Mouse (Mus musculus) urinary bladder, postnatal 36 days (tissue): ENCODE data around the gene Aqp8.

Source experiments
- DNase-seq, 2 experiments: peaks; one replicate each; pipeline ENCODE4 v3.0.0; 2022; ENCODE audit warnings: low spot score in 2 of 2, mixed read lengths in 1 of 2

The Aqp8 gene

DNA sequence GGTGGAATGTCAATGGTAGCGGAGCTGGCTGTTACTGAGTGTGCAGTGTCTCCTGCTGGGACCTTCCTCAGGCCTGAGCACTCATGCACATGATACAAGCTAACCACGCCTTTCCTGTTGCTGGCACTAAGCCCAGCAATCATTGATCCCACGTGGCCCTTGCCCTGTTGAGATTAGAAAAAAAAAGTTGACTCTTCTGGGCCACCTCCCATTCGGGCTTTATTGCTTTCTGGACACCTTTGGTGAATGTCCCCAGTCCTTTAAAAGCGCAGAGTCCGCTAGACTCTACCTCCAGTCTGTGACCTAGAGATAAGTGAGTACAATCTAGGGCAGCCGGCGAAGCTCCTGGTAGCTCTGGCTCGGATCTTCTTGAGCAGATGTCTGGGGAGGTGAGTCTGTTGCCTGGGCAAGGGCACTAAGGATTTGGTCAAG lies at the start of gene Aqp8:
Gene Aqp8, plus strand, starts transcription at position 222 of the 432 bp plus-strand sequence.
- peak; percentile 5 to 49 for DNase-seq

DNA sequence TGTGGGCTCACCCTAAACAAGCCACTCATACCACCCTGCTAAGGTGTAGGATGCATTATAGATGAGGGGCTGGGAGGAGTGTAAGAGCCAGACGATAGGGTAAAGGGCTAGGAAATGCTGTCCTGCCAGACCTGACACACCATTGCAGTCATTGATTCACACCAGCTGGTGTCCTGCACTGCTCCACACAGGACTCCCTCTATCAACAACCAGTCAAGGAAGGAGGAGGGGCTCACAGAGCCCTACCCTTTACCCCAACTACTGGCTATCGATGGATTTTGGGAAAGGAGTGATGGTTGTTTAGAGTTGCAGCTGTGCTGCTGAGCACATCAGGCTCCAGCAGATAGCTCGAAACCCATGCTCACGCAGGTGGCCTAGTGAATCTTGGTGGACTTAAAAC lies 45.3 kb upstream of the Aqp8 start:
- DNase-seq, result no peak

DNA sequence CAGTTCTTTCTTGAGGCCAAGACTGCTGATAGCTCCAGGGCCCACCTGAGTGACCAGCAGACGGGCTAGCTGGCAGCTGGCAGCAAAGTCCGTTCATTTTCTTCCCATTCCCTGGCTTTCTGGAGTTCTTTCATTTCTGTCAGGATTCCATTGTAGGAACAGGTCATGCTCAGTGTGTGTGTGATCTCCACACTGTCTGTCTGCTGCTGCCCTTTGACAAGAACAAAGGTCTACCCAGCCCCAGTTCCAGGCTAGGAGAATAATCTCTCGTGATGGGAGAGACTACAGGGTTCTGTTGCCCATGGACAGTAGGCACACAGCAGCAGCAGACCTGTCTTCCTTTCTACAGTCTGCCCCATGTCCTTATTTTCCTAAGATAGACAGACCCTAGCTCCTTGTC lies 44.4 kb upstream of the Aqp8 start:
- DNase-seq, result no peak

DNA sequence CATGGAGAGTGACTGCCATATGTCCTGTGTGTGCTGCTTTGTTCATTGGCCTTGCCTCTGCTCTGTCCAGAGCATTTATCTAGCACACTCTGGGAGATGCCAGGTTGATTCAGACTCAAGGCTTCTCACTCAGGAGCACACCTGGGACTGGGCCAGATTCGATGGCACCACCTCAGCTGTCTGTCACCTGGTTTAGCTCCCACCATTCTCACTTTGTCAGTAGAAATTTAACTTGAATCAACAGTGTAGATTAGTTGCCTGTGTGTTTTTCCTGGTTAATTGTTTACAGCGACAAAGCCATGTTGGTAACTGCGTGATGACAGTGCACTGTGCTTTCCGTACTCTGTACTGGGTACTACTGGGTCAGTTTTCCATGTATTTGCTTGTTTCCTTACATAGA lies 42.1 kb upstream of the Aqp8 start:
- DNase-seq, result no peak

DNA sequence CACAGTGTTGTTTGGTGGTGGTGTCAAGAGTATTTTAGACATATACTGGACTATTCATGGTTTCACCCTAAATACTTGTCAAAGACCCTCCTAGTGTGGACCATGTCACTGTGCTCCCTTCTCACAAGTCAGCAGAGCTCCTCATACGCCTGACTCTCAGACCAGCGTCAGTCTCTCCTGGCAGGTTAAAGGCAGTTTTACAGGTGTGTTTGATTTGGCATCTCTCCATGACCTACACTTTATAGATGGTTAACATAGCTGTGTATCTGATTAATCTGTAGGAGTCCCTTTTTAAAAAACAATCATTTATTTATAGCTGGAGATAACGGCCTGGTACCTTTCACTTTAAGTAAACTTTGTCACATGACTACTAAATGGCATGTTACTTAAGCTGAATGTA lies 40.1 kb upstream of the Aqp8 start:
- DNase-seq, result no peak

DNA sequence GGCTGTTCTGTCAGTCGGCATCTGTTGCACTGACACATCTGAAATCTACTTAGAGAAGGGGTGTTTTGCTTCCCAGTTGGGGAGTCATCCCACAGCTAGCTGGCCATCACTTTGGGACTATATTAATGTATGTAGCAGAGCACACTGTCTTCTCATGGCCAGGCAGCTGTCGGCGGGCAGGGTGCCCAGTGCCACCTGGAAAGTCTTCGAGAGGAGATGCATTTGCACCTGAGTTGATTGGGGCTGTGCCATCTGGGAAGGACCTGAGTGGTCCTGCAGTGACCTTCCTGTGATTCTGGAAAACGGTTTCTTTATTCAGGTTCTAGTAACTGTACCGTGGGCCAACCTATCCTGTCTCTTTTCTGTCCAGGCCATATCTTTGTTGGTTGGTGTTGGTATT lies 37.8 kb upstream of the Aqp8 start:
- DNase-seq, result no peak

DNA sequence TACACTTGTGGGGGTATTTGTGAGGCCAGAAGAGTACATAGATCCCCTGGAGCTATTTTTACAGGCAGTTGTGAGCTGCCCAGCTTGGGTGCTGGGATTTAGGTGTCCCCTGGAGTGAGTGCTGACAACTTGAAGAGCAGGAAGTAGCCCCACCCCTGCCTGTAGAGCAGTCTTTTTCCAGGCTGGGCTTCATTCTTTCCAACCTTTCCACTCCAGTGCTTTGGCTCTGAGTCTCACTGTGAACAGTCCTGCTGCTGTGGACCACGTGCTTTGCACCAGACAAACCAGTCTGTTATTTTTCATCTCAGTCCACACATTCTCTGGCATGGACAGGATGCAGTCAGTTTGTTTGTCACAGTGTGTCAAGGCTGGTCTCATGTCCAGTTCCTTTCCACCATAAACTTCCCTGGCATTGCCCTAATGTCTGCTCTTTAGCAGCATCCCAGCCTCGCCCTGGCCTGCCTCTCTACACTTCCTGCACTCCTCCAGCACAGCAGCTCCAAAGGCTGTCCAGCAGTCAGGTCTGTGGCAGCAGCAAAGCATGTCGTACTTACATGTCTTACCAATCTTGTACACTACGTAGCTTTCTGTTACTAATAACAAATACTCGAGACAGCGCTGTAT lies 36.8 kb upstream of the Aqp8 start:
- no peak for DNase-seq

DNA sequence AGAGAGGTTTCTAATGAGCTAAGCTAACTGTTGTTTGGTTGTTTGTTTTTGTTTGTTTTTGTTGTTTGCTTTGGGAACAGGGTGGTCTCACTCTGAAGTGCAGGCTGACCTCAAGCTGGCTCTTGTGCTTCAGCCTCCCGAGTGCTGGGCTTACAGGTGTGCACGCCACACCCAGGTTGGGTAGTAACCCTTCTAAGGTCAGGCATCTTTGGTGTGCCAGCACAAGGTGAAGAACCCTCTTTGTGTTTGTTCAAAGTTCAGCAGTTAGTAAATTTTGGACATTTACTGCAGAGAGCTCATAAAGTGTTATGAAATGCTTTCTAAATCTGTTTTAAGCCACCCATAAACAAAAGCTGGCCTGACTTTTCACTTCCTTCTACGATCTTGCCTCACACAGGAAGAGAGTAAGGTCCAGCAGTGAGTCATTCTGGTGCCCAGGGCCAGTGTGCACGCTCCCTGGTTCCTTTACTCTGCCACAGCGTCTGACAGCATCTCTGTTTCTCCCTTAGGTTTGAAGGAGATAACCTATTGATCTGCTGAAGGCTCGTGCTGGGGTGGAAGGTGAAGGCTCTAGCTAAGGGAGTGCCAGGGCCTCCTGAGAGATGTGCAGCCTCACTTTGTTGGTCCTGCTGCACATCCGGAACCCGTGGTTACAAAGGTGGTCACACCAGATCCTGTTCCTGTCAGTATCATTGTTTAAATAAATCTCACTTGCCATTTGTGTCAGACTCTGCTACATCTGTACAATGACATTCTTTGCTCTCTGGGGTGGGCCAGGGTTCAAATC lies 32.3 kb upstream of the Aqp8 start:
- peak in 1 of 2 experiments; percentile 55 for DNase-seq

DNA sequence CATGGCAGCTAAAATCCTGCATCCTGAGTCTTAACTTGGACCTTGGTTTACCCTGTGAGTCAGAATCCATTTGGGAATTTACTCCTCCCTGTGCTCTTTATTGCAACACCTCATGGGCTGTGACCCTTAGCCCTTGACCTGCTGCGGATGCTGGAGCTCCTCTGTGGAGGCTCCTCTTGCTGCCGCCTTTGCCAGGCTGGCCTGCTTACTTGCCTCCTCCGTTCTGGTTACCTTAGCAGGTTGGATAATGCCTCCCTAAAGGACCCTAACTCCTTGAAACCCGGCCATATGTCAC lies 31.7 kb upstream of the Aqp8 start:
- no peak for DNase-seq

DNA sequence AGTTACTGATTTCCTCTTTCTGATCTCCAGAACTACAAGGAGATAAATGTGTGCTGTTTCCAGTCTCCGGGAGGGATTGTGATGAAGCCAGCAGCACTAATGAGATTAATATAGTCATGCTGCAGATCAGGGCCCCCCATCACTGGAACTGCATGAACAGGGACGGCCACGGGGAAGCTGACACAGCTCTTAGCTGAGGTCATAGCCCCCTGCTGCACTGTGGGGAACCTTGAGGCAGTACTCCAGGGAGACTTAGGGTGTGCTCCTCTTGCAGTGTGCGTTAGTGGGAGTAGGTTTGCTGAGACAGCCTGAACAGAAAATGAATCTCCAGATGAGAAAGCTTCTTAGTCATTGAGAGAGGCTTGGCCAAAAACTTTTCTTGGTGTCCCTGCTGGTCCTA lies 30.9 kb upstream of the Aqp8 start:
- DNase-seq, result no peak

DNA sequence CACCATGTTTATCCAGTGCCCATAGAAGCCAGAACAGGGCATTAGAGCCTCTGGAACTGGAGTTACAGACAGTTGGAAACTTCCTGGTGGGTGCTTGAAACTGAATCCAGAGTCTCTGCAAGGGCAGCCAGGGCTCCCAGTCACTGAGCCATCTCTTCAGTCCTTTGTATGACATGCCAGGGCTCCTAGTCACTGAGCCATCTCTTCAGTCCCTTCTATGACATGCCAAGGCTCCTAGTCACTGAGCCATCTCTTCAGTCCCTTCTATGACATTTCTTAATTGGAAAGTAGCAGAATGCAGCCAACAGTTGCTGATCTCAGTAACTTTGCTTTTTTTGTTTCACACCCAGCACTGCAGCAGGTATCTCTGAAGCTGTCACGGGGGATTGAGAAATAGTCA lies 20.0 kb upstream of the Aqp8 start:
- DNase-seq, result no peak

DNA sequence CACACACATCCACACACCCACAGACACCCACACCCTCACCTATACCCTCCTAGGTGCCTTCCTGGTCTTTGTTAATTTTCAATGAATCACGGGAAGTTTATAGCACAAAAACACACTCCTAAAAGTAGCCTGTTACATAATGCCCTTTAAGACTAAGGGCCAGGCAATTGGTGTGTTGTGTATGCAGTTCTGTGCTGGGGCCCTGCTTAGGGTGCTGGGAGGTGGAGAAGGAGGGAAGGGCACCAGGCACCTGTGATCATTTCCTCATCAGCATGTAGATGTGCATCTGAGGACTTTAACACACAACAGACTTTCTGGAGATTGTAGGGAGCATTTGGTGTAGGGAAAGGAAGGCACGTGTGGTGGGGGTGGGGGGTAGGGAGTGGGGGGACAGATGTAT lies 13.3 kb upstream of the Aqp8 start:
- no peak for DNase-seq

DNA sequence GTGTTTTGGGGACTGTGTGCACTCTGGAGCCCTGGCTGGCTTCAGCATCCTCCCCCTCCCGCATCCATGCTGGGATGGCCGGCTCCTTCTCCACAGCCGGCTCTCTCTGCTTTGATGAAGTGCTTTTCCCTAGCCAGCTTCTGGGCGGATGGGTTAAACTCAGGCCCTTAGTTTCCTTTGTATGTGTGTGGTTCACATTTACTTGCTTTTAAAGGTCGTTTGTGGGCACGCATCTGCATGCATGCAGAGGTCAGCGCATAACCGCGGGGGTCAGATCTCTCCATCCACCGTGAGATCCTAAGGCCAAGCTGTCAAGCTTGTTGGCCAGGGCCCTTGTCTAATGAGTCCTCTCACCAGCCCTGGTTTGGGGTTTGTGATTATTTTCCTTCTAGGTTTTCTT lies 12.4 kb upstream of the Aqp8 start:
- DNase-seq, result no peak

DNA sequence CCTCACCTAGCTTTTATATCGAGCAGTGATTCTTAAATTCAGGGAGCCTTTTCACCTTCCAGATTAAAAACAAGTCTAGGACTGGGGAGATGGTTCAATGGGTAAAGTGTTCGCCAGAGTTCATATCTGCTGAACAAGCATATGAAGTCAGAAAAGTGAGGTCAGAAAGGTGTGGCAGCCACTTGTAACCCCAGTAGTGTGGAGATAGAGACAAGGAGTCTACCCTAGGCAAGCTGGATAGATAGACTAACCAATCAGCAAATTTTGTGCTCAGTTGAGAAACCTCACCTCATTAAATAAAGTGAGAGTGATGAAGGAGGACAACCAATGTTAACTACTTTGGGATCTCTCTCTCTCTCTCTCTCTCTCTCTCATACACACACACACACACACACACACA lies 11.6 kb upstream of the Aqp8 start:
- DNase-seq, result no peak

DNA sequence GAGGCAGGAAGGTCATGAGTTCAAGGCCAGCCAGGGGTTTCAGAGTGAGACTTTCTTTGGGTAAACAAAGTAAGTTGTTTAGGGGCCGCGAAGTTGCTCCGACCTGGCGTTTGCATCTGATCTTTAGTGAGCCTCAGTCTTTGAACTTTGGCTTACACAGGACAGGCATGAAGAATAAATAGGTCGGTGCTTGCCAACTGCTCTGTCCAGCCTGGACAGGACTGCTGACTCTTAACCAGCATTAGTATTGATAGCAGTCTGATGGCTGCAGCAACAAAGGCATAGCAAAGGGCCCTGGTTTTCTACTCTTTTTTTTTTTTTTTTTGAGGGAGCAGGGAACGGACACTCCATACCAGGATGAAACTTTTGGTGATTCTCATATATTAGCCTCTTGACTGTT lies 9.5 kb upstream of the Aqp8 start:
- DNase-seq, result no peak

DNA sequence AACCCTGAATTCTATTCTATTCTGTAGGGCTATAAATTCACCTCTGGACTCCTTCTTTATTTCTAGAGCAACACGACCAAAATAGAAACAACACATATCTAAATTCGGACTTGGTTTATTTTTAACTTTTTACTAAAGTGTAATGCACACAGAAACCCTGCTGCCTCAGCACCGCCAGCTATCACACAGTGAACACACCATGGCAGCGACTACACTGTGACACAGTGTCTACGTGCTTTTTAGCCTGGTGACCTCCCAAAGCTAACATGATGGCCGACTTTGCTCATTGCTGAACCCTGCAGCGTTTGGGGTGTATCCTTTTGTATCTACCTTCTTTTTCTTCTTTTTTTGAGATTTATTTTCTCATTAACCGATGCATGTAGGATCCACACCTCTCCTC lies 9.0 kb upstream of the Aqp8 start:
- no peak for DNase-seq

DNA sequence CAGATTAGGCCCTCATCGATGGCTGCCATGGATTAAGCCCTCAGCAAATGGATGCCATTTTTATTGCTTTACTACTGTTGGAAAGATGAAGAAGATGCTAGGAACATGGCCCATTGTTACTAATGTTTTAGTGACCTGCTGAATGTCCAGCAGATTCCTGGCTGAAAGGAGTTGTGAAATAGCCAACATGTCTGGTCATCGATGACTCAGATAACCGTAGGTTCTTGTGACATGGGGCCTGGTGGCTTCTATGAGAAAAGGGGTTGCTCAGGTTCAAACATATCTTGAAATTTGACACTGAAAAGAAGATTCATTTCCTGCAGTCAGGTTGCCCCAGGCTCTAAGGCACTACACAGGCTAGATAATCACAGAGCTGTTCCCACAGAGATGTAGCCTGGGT lies 7.0 kb upstream of the Aqp8 start:
- DNase-seq, result no peak

DNA sequence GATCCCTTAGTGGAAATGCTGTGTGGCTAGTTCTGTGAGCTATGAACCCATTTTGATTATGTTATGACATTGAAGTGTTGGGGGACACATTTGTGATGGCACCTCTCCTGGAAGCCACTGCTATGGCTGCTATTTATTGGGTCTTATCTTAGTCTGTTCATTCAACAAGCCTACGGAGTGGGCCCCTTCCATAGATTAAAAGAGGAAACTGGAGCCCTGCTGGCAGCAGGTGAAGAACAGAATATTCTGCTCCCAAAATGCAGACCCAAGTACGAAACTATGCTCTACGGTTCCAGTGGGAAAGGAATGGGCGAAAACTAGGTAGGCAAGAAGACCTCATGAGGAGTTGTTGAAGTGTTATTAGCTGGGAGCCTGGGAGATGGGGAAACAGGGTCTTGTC lies 3.8 kb upstream of the Aqp8 start:
- DNase-seq, result no peak

DNA sequence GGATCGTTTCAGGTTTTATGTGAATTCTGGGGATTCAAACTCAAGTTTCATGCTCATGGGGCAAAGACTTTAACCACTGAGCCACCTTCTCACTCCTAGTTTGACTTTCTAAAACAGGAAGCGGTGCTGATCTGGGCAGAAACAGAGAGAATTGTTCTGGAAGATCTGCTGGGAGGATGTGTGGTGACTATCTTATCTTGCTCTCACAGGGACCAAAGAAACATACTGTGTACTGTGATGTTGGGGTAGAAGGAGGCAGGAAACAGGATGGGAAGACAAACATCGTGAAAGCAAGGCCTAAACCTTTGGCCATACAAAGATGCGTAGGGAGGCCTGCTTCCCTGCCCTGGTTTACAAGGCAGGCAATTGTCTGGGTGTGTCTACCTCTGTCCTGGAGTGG lies 2.8 kb upstream of the Aqp8 start:
- no peak for DNase-seq

DNA sequence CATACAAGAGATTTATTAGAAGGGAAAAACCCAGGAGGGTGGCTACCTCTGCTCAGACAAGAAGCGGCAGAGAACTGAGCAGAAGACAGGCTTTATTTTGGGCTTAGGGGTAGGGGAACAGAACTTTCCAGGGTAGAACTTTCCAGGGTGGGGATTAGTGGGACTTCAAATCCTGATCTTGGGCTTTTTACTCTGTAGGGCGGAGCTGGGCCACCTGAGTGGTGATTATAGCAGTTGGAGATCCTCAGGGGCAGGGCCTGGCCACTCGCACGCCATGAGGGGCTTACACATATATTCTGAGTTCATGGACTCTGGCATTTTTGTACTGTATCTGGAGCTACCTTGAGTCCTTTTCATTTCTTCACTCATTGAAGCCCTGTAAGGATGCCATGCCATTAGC lies 775 bp upstream of the Aqp8 start:
- no peak for DNase-seq

DNA sequence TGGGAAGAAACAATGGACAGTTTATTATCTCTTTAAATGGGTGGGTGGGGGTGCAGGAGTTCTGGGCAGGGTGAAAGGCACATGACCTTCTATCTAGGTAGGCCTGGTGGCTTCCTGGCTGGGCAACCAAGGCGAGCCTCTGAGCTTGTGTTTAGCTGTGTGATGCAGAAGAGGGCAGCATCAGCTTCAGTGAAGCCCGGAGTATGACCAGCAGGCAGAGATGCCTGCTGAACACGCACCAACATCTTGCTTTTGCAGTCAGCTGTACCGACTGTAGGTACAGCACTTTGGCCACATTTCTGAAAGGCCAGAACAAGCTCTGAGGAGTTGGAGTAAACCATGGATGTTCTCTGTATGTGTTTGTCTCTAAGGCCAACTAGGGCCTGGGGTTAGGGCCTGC lies 1.5 kb downstream of the Aqp8 start:
- DNase-seq, result no peak

DNA sequence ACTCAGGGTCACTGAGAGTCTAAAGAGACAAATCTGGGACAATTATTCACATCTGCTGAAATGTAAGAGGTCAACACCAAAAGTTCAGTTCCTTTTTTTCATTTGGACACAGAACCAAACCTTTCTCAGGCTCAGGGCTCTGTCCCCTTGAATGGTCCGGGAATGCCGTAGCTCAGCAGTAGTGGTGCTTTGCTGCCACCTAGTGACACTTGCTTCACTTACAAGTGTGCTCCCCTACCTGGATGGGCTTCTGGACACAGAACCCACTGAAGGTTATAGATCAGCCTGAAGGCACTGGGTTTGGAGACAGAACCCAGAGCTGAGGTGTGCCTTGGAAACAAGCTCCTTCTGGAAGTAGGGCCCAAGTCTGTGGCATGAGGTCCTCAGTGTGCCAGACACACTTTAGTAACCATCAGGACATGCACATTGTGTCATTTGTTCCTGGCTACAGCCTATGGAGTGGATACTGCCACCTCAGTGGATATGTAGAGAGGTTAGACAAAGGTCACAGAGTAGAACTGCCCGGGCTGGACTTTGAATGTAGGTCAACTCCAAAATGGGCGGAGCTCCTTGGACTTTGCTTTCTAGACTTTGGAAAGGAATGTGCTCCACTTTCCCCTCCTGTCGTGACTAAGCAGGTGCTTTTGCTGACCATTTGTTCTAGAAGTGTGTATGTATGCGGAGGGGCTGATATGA lies 3.7 kb downstream of the Aqp8 start:
- DNase-seq, result peak; percentile 58 to 63

DNA sequence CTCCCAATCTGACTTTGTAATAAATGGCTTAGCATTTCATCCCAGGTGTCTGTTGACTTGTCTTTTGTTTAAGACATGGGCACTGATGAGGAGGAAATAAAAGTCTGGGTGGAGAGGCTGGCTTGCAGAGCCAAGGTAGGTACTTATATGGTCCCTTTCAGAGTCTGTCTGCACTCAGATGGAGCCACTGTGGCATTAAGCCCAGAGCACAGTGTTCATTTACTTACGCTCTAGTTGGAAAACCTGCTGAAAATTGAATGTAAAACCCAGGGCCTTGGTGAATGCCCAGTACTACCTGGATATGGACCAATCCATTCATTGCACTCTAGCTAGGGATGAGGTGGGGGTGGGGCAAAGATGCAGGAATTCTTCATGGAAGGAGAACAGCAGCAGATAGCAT lies 5.9 kb downstream of the Aqp8 start:
- no peak for DNase-seq
